Mouse (Mus musculus): ENCODE data around the gene Ift20.

Gene Ift20

DNA sequence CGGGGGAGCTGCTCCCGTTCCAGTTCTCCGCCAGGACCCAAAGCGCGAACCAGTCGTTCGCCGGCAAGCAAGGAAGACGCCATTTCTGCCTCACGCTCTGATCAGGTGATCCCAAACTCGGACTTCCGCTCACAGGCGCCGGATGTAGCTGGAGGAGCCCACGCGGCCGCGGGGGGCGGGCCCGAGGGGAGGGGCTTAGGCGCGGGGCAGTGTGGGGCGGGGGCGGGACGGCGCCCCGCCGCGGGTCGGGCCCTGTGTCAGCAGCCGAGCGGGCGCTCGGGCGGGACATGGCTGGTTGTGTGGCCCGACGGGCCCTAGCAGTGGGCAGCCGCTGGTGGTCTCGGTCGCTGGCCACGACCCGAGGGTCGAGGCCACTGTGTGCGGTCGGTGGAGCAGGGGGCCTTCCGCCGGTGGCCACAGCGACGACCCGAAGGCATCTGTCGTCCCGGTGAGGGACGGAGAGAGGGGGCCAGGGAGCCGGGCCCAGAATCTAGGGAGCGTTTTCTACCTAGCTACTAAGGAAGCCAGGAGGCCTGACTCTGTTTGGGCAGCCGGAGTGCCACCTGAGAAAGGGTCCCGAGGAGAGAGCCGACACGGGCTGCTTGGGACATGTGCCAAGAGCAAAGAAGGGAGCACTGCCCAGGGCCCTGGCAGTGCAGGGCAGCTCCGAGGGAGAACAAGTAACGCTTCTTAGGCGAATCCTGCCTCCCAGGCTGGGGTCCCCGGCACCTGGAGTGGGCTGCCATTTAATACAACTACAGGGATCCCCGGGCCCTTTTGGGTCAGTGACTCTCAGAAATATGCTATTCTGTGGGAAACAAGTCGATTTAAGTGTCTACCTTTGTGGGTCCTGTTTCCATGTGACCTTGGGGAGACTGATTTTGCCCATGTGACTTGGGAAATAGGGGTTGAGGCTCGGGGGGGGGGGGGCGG is 23.9 kb upstream of the Ift20 start, which contains the start of the genes Tmem199 and Poldip2:
TSS of gene Tmem199 (minus strand) at position 148 of the 933 bp plus-strand sequence.
TSS of gene Poldip2 (plus strand) at position 169 of the 933 bp plus-strand sequence.
- CTCF ChIA-PET = interaction anchor here in 3 of 4 experiments (0.6 to 1.4 kb wide), 7 partner anchors 50 to 440 kb away, joined by 3 to 6 read pairs (median 3); no protein-coding TSS in a partner anchor
- POLR2A ChIA-PET = interaction anchor here (0.5 to 1.7 kb wide), 79 partner anchors 9 to 1462 kb away, joined by 3 to 76 read pairs (median 5); partner anchors contain the start of genes Ift20 (in 3 of the 4), Sarm1 (in 3 of the 4), Tmem97 (in 3 of the 4) and Tnfaip1 (in 3 of the 4)

DNA sequence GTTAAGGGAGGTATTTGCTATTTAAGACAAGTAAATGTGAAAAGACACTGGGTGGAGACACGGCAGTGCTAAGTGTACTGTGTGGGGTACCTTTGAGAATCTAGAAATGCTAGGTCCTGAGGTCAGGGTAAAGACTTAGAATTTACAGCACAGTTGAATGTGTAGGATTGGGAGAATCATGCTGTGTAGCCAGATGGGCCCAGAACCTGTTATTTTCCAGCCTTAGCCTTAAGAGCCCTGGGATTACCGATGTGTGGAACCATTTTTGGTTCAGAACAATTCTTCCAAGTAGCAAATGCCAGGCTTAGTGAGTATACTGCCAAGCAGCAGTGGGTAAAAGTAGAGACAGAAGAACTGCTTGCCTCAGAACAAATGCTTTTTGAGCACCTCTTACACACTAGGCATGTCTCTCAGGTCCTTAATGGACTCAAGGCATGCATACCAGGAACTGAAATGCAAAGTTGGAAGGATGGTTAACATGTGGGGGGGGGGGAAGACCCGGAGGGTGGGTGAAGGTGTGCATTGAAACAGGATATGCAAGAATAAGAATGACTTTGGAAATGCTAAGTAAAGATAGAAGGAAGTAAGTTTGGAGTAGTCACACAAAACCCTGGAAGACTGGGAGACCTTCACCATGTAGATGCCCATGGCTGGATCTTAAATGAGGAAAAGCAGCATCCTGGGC is 22.9 kb upstream of the Ift20 start:
- CTCF ChIA-PET = interaction anchor here in 2 of 4 experiments (0.7 to 1.1 kb wide), 2 partner anchors 32 to 58 kb away, joined by 3 read pairs; no protein-coding TSS in a partner anchor
- POLR2A ChIA-PET = interaction anchor here in 3 of 4 experiments (0.7 to 1.8 kb wide), 18 partner anchors 8 to 58 kb away, joined by 3 to 76 read pairs (median 7); partner anchors contain the start of genes Sarm1 (in 3 of the 3), Ift20 (in 2 of the 3), Tnfaip1 (in 2 of the 3) and Slc46a1 (in 1 of the 3)

DNA sequence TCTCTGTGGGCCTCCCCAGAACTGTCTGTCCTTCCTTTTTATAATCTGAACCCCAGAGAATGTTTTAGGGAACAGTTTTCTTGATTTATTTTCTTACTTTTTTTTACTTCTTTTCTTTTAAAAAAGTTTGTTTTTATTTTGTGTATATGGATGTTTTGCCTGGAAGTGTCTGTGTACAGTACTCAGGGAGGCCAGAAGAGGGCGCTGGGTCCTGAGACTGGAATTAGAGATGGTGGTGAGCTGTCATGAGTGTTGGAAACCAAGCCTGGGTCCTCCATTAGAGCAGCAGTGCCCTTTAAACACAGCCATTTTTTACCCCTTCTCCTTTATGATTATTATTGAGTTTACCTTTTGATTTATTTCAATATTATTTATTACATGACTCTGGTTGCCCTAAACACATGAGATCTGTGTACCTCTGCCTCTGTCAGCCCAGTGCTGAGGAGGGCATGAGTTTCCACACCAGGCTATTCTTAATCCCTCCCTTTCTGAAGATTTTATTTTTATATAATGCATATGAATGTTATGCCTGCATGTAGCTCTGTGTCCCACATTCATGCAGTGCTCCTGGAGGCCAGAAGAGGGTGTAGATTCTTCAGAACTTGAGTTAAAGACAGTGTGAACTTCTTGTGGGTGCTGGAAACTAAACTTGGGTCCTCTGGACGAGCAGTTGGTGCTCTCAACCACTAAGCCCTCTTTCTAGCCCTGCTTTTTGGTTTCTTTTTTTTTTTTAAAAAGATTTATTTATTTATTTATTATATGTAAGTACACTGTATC is 20.4 kb upstream of the Ift20 start:
- ChIA-PET POLR2A (interaction anchor here (0.7 to 4.5 kb wide), 15 partner anchors 9 to 774 kb away, joined by 3 to 38 read pairs (median 3); partner anchors contain the start of genes Ift20 (in 2 of the 4), Tnfaip1 (in 2 of the 4), Nlk (in 1 of the 4) and Sarm1 (in 1 of the 4)), CTCF (interaction anchor here (0.6 to 1.9 kb wide), 28 partner anchors 9 to 450 kb away, joined by 3 to 12 read pairs (median 4); partner anchors contain the start of genes Vtn (in 2 of the 4), Ift20 (in 1 of the 4), Sarm1 (in 1 of the 4) and Slc46a1 (in 1 of the 4))

DNA sequence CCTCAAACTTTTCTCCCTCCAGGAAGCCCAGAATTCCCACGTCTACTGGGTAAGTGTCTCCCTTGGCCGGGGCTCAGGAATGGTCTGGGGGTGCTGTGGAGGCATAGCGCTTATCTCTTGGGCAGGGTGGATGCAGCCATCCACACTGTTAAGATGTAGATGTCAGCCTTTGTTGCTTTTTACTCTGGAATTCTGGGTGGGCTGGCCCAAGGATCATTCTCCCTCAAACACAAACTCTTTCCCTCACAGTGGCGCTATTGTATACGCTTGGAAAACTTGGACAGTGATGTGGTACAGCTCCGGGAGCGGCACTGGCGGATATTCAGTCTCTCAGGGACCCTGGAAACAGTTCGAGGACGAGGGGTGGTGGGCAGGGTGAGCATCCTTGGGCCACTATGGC is 17.2 kb upstream of the Ift20 start:
- ChIA-PET CTCF (interaction anchor here in 2 of 4 experiments (0.5 to 1.9 kb wide), 3 partner anchors 17 to 406 kb away, joined by 3 to 6 read pairs (median 5); partner anchors contain the start of genes Ift20 (in 1 of the 2) and Tnfaip1 (in 1 of the 2)), POLR2A (interaction anchor here in 3 of 4 experiments (0.7 to 4.5 kb wide), 9 partner anchors 7 to 158 kb away, joined by 3 to 38 read pairs (median 7); partner anchors contain the start of genes Ift20 (in 2 of the 3), Tnfaip1 (in 2 of the 3), Sarm1 (in 1 of the 3) and Slc46a1 (in 1 of the 3))

DNA sequence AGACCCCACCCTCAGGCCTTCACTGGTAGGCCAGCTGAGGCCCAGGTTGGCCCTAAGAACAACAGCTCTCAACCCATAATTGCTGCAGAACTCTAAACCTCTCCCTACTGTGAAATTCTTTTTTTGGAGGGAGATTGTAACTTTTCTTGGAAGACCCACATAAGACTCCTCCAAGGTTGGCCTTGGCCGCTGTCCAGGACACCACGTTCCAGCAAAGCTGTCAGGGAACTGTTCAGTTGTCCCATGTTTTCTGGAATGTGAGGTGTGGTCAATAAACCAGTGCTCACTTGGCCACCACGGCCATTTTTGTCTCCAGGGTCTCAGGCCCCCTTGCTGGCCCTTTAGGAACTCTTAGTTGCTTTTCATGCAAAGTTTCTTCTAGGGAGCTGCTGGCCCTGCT is 14.3 kb upstream of the Ift20 start:
- ChIA-PET POLR2A (interaction anchor here in 3 of 4 experiments (0.8 to 9.4 kb wide), 15 partner anchors 9 to 56 kb away, joined by 3 to 107 read pairs (median 5); partner anchors contain the start of genes Ift20 (in 3 of the 3), Tnfaip1 (in 3 of the 3), Poldip2 (in 2 of the 3) and Tmem199 (in 2 of the 3)), CTCF (interaction anchor here in 3 of 4 experiments (0.6 to 2.5 kb wide), 3 partner anchors 14 to 1210 kb away, joined by 4 to 8 read pairs (median 7); partner anchors contain the start of genes Ift20 (in 1 of the 3) and Tnfaip1 (in 1 of the 3))

DNA sequence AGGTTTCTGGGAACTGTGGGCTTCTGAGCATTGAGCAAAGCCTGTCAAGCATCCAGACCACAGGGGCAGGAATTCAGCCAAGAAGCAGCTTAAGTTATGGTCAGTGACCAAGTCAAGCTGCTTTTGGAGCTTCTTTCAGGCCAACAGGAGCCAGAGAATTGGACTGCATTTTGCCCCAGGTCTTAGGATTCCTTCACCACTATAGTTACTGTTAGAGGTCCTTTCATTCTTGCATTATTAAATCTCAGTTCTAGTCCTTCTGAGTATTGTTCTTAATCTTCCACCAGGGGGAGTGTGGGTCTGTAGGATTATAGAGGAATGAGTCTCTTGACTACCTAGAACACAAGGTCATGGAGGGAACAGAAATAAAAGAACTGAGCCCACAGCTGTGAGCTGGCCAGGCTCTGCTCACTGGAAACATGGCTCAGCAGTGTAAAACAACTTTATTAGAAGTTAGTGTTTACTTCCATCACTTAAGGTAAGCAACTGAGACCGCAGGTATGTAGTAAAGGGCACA is 13.6 kb upstream of the Ift20 start:
- CTCF ChIA-PET = interaction anchor here in 3 of 4 experiments (0.6 to 2.5 kb wide), 3 partner anchors 13 to 1210 kb away, joined by 3 to 8 read pairs (median 7); partner anchors contain the start of genes Ift20 (in 1 of the 3) and Tnfaip1 (in 1 of the 3)
- POLR2A ChIA-PET = interaction anchor here in 2 of 4 experiments (1.1 to 9.4 kb wide), 13 partner anchors 8 to 57 kb away, joined by 3 to 107 read pairs (median 4); partner anchors contain the start of genes Ift20 (in 2 of the 2), Poldip2 (in 2 of the 2), Tmem199 (in 2 of the 2) and Tnfaip1 (in 2 of the 2)

DNA sequence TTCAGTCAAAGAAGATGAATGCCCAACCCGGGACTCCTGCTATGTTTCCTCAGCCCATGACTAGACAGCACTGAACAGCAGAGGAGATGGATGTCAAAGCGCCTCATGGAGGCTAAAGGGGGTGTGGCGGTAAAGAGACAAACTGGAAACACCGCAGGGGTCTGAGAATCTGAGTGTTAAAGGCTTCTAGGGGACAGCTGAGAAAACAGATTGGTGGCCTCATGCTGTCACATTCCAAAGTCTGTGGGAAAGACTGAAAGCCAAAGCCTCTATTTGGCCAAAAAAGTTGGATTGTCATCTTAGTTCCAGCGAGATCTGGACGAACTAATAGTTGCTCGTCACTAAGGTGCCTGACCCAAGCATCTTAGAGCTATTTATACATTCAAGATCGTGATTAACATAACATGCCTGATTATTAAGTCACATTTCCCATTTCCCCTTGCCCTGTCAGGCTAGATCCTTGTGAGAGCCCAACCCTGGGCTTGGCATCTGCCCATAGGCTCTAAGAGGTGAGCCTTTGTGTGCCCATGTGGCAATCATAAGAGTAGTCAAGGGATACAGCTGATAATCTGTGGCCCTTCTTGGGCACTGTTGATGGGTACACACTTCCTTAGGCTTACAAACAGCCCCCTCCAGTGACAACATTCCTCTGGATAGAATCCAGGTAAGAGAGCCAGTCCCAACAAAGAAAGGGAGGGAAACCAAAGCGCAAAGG is 12.8 kb upstream of the Ift20 start:
- ChIA-PET POLR2A (interaction anchor here (0.5 to 9.4 kb wide), 15 partner anchors 7 to 81 kb away, joined by 3 to 107 read pairs (median 8); partner anchors contain the start of genes Ift20 (in 2 of the 4), Poldip2 (in 2 of the 4), Tmem199 (in 2 of the 4) and Tnfaip1 (in 2 of the 4)), CTCF (interaction anchor here in 2 of 4 experiments (0.6 to 2.5 kb wide), 2 partner anchors 12 to 42 kb away, joined by 3 to 8 read pairs; partner anchors contain the start of genes Ift20 (in 1 of the 2) and Tnfaip1 (in 1 of the 2))

DNA sequence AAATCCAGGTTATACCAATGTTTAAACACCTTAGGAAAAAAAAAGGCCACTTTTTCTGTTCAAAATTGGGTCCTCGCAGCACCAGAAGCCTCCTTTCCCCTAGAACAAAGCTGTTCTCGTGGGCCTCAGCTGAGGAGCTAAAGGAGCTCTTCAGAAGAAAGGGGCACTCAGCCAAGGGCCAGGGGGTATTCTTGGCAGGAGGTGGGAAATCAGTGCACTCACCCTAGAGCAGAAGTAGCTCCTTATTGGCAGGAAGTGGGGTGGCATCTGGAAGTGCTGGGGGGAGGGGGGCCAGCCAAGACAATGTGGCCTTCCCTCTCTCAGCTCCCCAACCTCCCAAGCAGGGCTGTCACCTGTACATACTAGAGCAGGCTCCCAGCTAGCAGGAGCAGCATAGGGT is 11.3 kb upstream of the Ift20 start:
- CTCF ChIA-PET = interaction anchor here in 3 of 4 experiments (0.5 to 1.6 kb wide), 6 partner anchors 9 to 396 kb away, joined by 3 to 7 read pairs (median 4); partner anchors contain the start of gene Nos2 (in 1 of the 3)
- POLR2A ChIA-PET = interaction anchor here (0.6 to 9.4 kb wide), 18 partner anchors 8 to 41 kb away, joined by 3 to 107 read pairs (median 5); partner anchors contain the start of genes Ift20 (in 3 of the 4), Poldip2 (in 3 of the 4), Tmem199 (in 3 of the 4) and Tnfaip1 (in 3 of the 4)

DNA sequence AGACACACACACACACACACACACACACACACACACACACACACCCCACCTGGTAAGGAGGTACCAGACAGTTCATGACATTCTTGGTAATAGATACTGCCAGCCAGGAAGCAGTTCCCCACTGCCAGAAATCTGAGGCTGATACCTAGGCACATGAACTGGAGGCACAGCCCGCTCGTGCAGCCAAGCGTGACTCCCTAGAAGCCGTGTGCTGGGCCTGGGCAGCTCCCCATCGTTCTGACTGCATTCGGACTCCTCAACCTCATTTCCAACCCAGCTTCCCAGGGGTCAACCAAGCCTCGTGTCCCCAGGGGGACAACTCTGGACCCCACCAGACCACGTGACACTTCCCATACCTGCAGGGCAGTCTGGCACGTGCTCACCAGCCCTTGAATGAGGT is 7.4 kb upstream of the Ift20 start:
- ChIA-PET CTCF (interaction anchor here in 1 of 4 experiments (1.2 kb wide), 1 partner anchor 13 kb away, joined by 3 read pairs; no protein-coding TSS in a partner anchor), POLR2A (interaction anchor here in 2 of 4 experiments (0.5 to 9.4 kb wide), 9 partner anchors 9 to 274 kb away, joined by 3 to 107 read pairs (median 6); partner anchors contain the start of genes Ift20 (in 2 of the 2), Poldip2 (in 2 of the 2), Tmem199 (in 2 of the 2) and Tnfaip1 (in 2 of the 2))

DNA sequence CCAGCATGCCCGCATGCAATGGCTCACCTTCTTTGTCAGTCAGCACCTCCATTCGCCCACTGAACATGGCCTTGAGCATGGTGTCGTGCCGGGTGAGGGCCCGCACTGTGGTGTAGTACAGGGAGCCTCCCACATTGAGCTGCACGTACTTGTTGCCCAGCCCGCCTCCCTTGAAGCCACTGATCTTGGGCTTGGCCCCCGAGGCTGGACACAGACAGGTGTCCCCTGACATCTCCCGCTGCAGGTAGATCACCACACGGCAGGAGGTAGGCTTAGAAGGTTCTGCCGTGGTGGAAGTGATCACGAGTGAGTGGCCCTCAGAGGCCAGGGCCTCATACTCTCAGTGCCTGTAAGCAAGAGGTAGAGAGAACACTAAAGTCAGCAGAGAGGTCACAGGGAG is 6.2 kb upstream of the Ift20 start:
- CTCF ChIA-PET = interaction anchor here in 1 of 4 experiments (0.6 kb wide), 1 partner anchor 891 kb away, joined by 5 read pairs; no protein-coding TSS in a partner anchor
- POLR2A ChIA-PET = interaction anchor here in 2 of 4 experiments (0.6 to 1.8 kb wide), 7 partner anchors 8 to 20 kb away, joined by 3 to 7 read pairs (median 3); partner anchors contain the start of genes Poldip2 (in 2 of the 2) and Tmem199 (in 2 of the 2)

DNA sequence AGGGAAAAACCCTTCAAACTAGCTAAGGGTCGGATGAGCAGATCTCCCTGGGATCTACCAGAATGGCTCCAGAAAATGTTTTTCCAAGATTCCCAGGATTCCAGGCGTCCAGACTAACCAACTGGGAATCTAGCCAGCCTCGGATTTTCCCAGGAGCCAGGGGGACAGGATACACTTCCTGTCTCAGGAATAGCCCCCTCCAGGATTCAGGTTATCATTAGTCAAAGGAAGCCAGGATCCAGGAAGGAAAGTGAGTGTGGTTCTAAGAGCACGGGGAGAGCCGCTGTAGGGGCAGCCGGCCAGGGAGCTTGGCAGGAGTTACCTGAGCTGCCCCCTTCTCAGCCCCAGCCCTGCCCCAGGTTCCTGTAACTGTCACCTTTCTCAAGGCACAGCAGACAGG is 5.1 kb upstream of the Ift20 start:
- CTCF ChIA-PET = interaction anchor here in 1 of 4 experiments (0.9 kb wide), 1 partner anchor 294 kb away, joined by 3 read pairs; no protein-coding TSS in a partner anchor
- POLR2A ChIA-PET = interaction anchor here (0.6 to 1.8 kb wide), 7 partner anchors 8 to 19 kb away, joined by 3 to 7 read pairs (median 3); partner anchors contain the start of genes Poldip2 (in 2 of the 4) and Tmem199 (in 2 of the 4)

DNA sequence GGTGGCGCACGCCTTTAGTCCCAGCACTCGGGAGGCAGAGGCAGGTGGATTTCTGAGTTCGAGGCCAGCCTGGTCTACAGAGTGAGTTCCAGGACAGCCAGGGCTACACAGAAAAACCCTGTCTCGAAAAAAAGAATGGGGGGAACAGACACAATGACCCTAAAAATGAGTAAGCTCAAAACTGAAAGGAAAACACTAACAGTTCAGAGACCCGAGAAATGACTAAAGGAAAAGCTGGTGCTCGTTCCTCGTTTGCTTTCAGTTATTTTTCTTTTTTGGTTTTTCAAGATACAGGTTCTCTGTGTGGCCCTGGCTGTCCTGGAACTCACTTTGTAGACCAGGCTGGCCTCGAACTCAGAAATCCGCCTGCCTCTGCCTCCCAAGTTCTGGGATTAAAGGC is 4.6 kb upstream of the Ift20 start:
- ChIA-PET POLR2A (interaction anchor here in 2 of 4 experiments (0.8 to 1.8 kb wide), 4 partner anchors 10 to 20 kb away, joined by 3 to 7 read pairs (median 4); partner anchors contain the start of genes Poldip2 (in 2 of the 2) and Tmem199 (in 2 of the 2)), CTCF (interaction anchor here in 2 of 4 experiments (0.6 to 0.9 kb wide), 2 partner anchors 77 to 293 kb away, joined by 3 read pairs; no protein-coding TSS in a partner anchor)

DNA sequence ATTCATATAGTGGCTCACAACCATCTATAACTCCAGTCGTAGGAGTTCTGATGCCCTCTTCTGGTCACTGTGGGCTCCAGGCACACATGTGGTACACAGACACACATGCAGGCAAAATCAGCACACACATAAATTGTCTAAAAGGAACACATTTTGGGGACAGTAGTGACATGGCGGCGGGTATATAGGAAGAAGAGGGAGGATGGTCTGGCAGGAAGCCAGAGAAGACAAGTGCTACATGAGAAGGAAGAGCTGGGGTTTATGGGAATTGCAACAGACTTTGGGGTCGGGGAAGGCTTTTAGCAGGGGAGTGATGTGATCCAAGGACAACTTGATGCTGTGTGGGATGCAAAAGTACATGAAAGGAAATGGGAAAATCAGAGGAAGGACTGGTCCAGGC is 1.6 kb upstream of the Ift20 start:
- CTCF ChIA-PET = interaction anchor here in 2 of 4 experiments (0.7 to 2.3 kb wide), 6 partner anchors 8 to 813 kb away, joined by 3 to 12 read pairs (median 6); no protein-coding TSS in a partner anchor
- POLR2A ChIA-PET = interaction anchor here (0.7 to 7.8 kb wide), 12 partner anchors 8 to 206 kb away, joined by 3 to 205 read pairs (median 17); partner anchors contain the start of genes Tmem97 (in 3 of the 4), Poldip2 (in 2 of the 4) and Tmem199 (in 2 of the 4)

Data from embryonic stem cell, embryonic (primary cell).